Mouse (Mus musculus) lung, postnatal 0 days (tissue): ENCODE data around the gene Raly. TPM values are rescaled to one million over a fixed set of nuclear protein-coding genes. Genes with fewer than 3 reads are reported as not detected.

Experiments used
- ATAC-seq: fragments of 200-750 bp; cut with Nextera tagmentation; 2 replicates; pipeline ENCODE4 v1.8.0; 2017; ENCODE audit warnings: moderate library complexity
- DNase-seq: peaks from one replicate; pipeline ENCODE4 v3.0.0-alpha.2; 2016; ENCODE audit warnings: low spot score
- H3K27ac ChIP-seq: fragments of 300-500 bp; sonication (generic); 2 replicates; pipeline ENCODE4 v1.5.1; 2014; ENCODE audit warnings: antibody characterized with exemption, mild to moderate bottlenecking, low read length, mixed read lengths
- H3K27me3 ChIP-seq: fragments of 300-500 bp; sonication (generic); replicated peaks from 2 replicates; pipeline ENCODE4 v1.6.1; 2014; ENCODE audit warnings: low read length, mixed read lengths; ENCODE audit not compliant: insufficient read depth
- H3K36me3 ChIP-seq: fragments of 300-500 bp; sonication (generic); 2 replicates; pipeline ENCODE4 v1.6.1; 2014; ENCODE audit warnings: low read length, mixed read lengths; ENCODE audit not compliant: insufficient read depth
- H3K4me1 ChIP-seq: fragments of 300-500 bp; sonication (generic); 2 replicates; pipeline ENCODE4 v1.6.1; 2014; ENCODE audit warnings: antibody characterized with exemption, low read depth, low read length, mixed read lengths; ENCODE audit not compliant: insufficient read depth
- H3K4me2 ChIP-seq: fragments of 300-500 bp; sonication (generic); replicated peaks from 2 replicates; pipeline ENCODE4 v1.6.1; 2014; ENCODE audit warnings: low read depth, mild to moderate bottlenecking, low read length, moderate library complexity, mixed read lengths
- H3K4me3 ChIP-seq: fragments of 300-500 bp; sonication (generic); 2 replicates; pipeline ENCODE4 v1.5.1; 2014; ENCODE audit warnings: low read depth, low read length
- H3K9ac ChIP-seq: fragments of 300-500 bp; sonication (generic); replicated peaks from 2 replicates; pipeline ENCODE4 v1.6.1; 2014; ENCODE audit warnings: low read depth, mild to moderate bottlenecking
- H3K9me3 ChIP-seq: fragments of 300-500 bp; sonication (generic); 2 replicates; pipeline ENCODE4 v1.6.1; 2016; ENCODE audit warnings: low read length, mixed read lengths
- CTCF ChIP-seq: IDR thresholded peaks from 2 replicates; pipeline ENCODE4 v1.5.1; 2016; ENCODE audit warnings: antibody characterized with exemption, mild to moderate bottlenecking
- EP300 ChIP-seq: IDR thresholded peaks from 2 replicates; pipeline ENCODE4 v1.6.1; 2016; ENCODE audit warnings: antibody characterized with exemption, mild to moderate bottlenecking, control low read depth
- WGBS: fragments of 180-500 bp; shearing (Covaris S2); extraction: QIAGEN DNeasy Blood & Tissue Kit; methylation state at CpG from one replicate; pipeline ENCODE4 v1.1.7; 2014; 5-methylcytosine and 5-hydroxymethylcytosine counted together
- polyA plus RNA-seq: library from polyadenylated mRNA; unstranded; fragments of >200 nt; fragmentation: Nextera tagmentation; extraction: Ambion mirVana; gene quantifications from 2 replicates; pipeline ENCODE4 v1.2.1, GENCODE M21; 2015

Gene Raly
- polyA plus RNA-seq, 1 experiment from 2014 or later = 23.7 TPM

- no peaks in the 10 kb centered on the region for H3K36me3 ChIP-seq
- H3K4me2 ChIP-seq = no peak overlapping the region
- DNase-seq = no peak
- H3K9ac ChIP-seq = no peak overlapping the region
- ATAC-seq = no peak
- H3K9me3 ChIP-seq = no peaks in the 10 kb centered on the region
- no peaks in the 10 kb centered on the region for H3K27me3 ChIP-seq
- 27% methylated on average over 1 of the region's 1 CpGs for WGBS
- TF ChIP-seq CTCF (no peak), EP300 (no peak)
- H3K4me1 ChIP-seq = peaks cover 10% of the 10 kb centered on the region
- H3K4me3 ChIP-seq = no peak overlapping the region
- H3K27ac ChIP-seq = no peak overlapping the region
Measured at GRCm38 (mm10) chr2:154818599-154818998, 27.7 kb downstream of the Raly start.

- no peak for TF ChIP-seq CTCF
- no peak for TF ChIP-seq EP300
- Histone ChIP-seq H3K27ac (no peak overlapping the region), H3K4me2 (no peak overlapping the region), H3K9ac (no peak overlapping the region), H3K9me3 (no peaks in the 10 kb centered on the region), H3K4me1 (peaks cover 10% of the 10 kb centered on the region), H3K27me3 (no peaks in the 10 kb centered on the region), H3K4me3 (no peak overlapping the region), H3K36me3 (no peaks in the 10 kb centered on the region)
- ATAC-seq (no peak), DNase-seq (no peak)
- WGBS = 61% methylated on average over 1 of the region's 1 CpGs
Measured at GRCm38 (mm10) chr2:154820346-154820745, 29.4 kb downstream of the Raly start.

DNA sequence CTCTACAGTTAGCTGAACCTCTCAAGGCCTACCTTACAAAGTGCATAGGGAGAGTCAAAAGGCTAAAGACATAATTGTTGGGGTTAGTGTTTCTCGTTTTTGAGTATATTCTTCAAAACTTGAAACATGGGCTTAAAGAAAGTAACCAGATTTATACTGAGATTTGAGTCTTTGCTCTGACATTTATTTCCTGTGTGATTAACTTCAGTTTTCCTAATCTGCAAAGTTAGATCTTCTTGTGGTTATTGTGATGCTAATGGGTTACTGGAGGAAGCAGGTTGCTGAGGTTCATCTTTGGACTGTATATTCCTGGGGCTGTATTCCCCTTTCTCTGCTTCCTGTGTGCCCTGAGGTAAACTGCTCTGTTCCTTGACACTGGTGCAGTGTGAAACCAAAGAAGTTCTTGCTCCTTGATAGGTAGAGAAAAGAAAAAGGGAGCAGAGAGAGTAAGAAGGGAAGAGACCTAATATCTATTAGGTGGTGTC, 35.2 kb downstream of the Raly start:
- 83% methylated on average over 1 of the region's 1 CpGs for WGBS
- Histone ChIP-seq H3K9me3 (no peaks in the 10 kb centered on the region), H3K27ac (no peak overlapping the region), H3K4me1 (peaks cover 2% of the 10 kb centered on the region), H3K36me3 (no peaks in the 10 kb centered on the region), H3K9ac (no peak overlapping the region), H3K4me3 (no peak overlapping the region), H3K27me3 (no peaks in the 10 kb centered on the region), H3K4me2 (no peak overlapping the region)
- ATAC-seq (no peak), DNase-seq (no peak)
- TF ChIP-seq EP300 = no peak
- TF ChIP-seq CTCF = no peak

DNA sequence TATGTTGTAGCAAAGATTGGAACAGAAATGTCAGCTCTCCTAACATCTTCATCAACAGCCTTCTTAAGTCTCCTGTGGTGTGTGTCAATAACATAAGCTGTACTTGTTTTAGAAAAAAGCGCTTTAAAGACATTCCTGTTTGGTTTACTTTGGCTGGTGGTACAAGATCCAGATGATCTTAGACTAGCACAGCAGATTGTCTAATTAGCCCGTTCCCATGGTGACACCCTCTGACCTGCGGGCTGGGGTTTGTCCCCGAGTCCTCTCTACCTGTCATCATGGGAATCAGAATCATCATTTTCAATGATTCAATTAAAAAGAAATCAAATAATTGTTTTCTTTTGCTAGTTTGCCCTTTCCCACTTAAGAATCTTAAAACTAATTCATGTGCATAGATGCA, 36.6 kb downstream of the Raly start:
- Histone ChIP-seq H3K27ac (no peak overlapping the region), H3K4me1 (no peaks in the 10 kb centered on the region), H3K4me2 (no peak overlapping the region), H3K4me3 (no peak overlapping the region), H3K9ac (no peak overlapping the region), H3K9me3 (no peaks in the 10 kb centered on the region), H3K27me3 (no peaks in the 10 kb centered on the region), H3K36me3 (no peaks in the 10 kb centered on the region)
- TF ChIP-seq CTCF = no peak
- TF ChIP-seq EP300 = no peak
- no peak for ATAC-seq
- no peak for DNase-seq
- 69% methylated on average over 4 of the region's 4 CpGs for WGBS

- 53% methylated on average over 4 of the region's 4 CpGs for WGBS
- ATAC-seq = no peak
- no peak for DNase-seq
Measured at GRCm38 (mm10) chr2:154832471-154832870, 41.6 kb downstream of the Raly start.

DNA sequence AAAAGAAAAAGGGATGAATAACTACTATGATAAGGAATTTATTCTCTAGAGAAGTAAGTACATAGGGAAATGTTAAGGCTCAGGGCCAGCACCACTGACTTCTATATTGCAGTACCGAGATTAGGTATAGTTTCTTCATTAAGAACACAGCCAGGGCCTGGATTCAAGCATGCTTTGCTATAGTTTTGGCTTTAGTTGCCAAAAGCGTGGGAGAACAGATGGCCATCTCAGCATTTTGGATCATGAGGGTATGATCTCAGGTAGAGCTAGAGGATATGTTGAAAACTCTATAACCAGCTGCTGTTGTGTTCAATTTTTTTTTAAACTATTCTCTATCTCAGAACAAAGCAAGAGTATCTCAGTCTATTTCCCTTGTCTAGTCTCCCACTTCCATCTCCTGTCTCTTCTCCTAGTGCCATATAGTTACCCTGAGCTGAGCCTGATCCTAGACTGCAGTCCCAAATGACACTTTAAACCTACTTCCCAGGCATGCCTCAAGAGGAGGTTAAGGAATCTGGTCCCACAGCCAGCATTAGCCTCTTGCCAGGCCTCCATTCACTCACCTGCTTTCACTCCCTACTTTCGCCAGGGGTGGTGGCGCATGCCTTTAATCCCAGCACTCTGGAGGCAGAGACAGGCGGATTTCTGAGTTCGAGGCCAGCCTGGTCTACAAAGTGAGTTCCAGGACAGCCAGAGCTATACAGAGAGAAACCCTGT, 43.4 kb downstream of the Raly start:
- ATAC-seq = no peak

More at GRCm38 (mm10) chr2:154832471-154832870, 41.6 kb downstream of the Raly start:
- no peaks in the 10 kb centered on the region for H3K9me3 ChIP-seq
- no peak overlapping the region for H3K4me3 ChIP-seq
- H3K27ac ChIP-seq = no peak overlapping the region
- no peaks in the 10 kb centered on the region for H3K27me3 ChIP-seq
- H3K36me3 ChIP-seq = no peaks in the 10 kb centered on the region
- no peak overlapping the region for H3K4me2 ChIP-seq
- no peak overlapping the region for H3K9ac ChIP-seq
- H3K4me1 ChIP-seq = no peaks in the 10 kb centered on the region
- TF ChIP-seq EP300 (no peak), CTCF (no peak)

More for the DNA sequence above, 43.4 kb downstream of the Raly start:
- 91% methylated on average over 6 of the region's 6 CpGs for WGBS
- TF ChIP-seq EP300 = no peak
- no peak for TF ChIP-seq CTCF
- H3K27me3 ChIP-seq = no peaks in the 10 kb centered on the region
- H3K36me3 ChIP-seq = no peaks in the 10 kb centered on the region
- no peak for DNase-seq
- H3K9ac ChIP-seq = no peak overlapping the region
- H3K4me2 ChIP-seq = no peak overlapping the region
- no peak overlapping the region for H3K4me3 ChIP-seq
- H3K4me1 ChIP-seq = no peaks in the 10 kb centered on the region
- no peaks in the 10 kb centered on the region for H3K9me3 ChIP-seq
- no peak overlapping the region for H3K27ac ChIP-seq
